Mouse (Mus musculus) macrophage (primary cell): ENCODE measurements around the gene Tmem266. TPM values are rescaled to one million over a fixed set of nuclear protein-coding genes. Genes with fewer than 3 reads are reported as not detected.

Source experiments
- H3K27ac ChIP-seq: fragments of 350-480 bp; formaldehyde crosslinking; 2 replicates; pipeline ENCODE4 v1.9.0; 2021
- H3K36me3 ChIP-seq: fragments of 350-480 bp; formaldehyde crosslinking; 2 replicates; pipeline ENCODE4 v1.9.0; 2021; ENCODE audit errors: inconsistent target
- H3K4me3 ChIP-seq: fragments of 350-480 bp; formaldehyde crosslinking; 2 replicates; pipeline ENCODE4 v1.9.0; 2021; ENCODE audit errors: inconsistent target
- H3K79me2 ChIP-seq: fragments of 350-480 bp; formaldehyde crosslinking; 2 replicates; pipeline ENCODE4 v1.9.0; 2021; ENCODE audit errors: inconsistent target
- WGBS: methylation state at CpG from one replicate; pipeline ENCODE4 v1.1.7; 2026; ENCODE audit warnings: inconsistent platforms; ENCODE audit not compliant: missing documents; 5-methylcytosine and 5-hydroxymethylcytosine counted together
- polyA plus RNA-seq: library from polyadenylated mRNA; stranded (reverse); fragments of 250-400 nt; gene quantifications from 3 replicates; pipeline ENCODE4 v1.2.4, GENCODE M21; 2018; ENCODE audit warnings: inconsistent platforms

Gene Tmem266
- polyA plus RNA-seq, 1 experiment from 2014 or later, result 0.10 TPM

- Histone ChIP-seq H3K4me3 (no peak overlapping the region), H3K79me2 (no peaks in the 10 kb centered on the region), H3K27ac (no peak overlapping the region), H3K36me3 (no peaks in the 10 kb centered on the region)
- 84% methylated on average over 8 of the region's 8 CpGs for WGBS
Observed at GRCm38 (mm10) chr9:55324085-55324484, 2.6 kb upstream of the Tmem266 start.

GRCm38 (mm10) chr9:55324516-55324915 is 2.2 kb upstream of the Tmem266 start:
- no peak overlapping the region for H3K4me3 ChIP-seq
- H3K79me2 ChIP-seq, result no peaks in the 10 kb centered on the region
- 62% methylated on average over 10 of the region's 10 CpGs for WGBS
- H3K27ac ChIP-seq, result no peak overlapping the region
- no peaks in the 10 kb centered on the region for H3K36me3 ChIP-seq

- no peak overlapping the region for H3K27ac ChIP-seq
- H3K79me2 ChIP-seq, result no peaks in the 10 kb centered on the region
- WGBS, result 100% methylated on average over 1 of the region's 1 CpGs
- no peak overlapping the region for H3K4me3 ChIP-seq
- H3K36me3 ChIP-seq, result no peaks in the 10 kb centered on the region
Observed at GRCm38 (mm10) chr9:55325061-55325460, 1.7 kb upstream of the Tmem266 start.

GRCm38 (mm10) chr9:55325564-55326514 is 874 bp upstream of the Tmem266 start:
- Histone ChIP-seq H3K27ac (no peak overlapping the region), H3K79me2 (no peaks in the 10 kb centered on the region), H3K36me3 (no peaks in the 10 kb centered on the region), H3K4me3 (peak overlapping the region; percentile 12; the same call in 1 of the 2 replicates)
- 9% methylated on average over 18 of the region's 18 CpGs for WGBS

- peak overlapping the region; percentile 31 for H3K4me3 ChIP-seq
- H3K36me3 ChIP-seq, result no peaks in the 10 kb centered on the region
- no peak overlapping the region for H3K27ac ChIP-seq
- no peaks in the 10 kb centered on the region for H3K79me2 ChIP-seq
- 4% methylated on average over 13 of the region's 13 CpGs for WGBS
Observed at GRCm38 (mm10) chr9:55327234-55327615, 512 bp downstream of the Tmem266 start.

GRCm38 (mm10) chr9:55328151-55328918 is 1.6 kb downstream of the Tmem266 start:
- WGBS, result 71% methylated on average over 14 of the region's 14 CpGs
- H3K79me2 ChIP-seq, result no peaks in the 10 kb centered on the region
- no peak overlapping the region for H3K4me3 ChIP-seq
- H3K36me3 ChIP-seq, result no peaks in the 10 kb centered on the region
- no peak overlapping the region for H3K27ac ChIP-seq

- Histone ChIP-seq H3K27ac (no peak overlapping the region), H3K4me3 (no peak overlapping the region), H3K79me2 (no peaks in the 10 kb centered on the region), H3K36me3 (no peaks in the 10 kb centered on the region)
- 96% methylated on average over 6 of the region's 6 CpGs for WGBS
Observed at GRCm38 (mm10) chr9:55329401-55329800, 2.7 kb downstream of the Tmem266 start.

GRCm38 (mm10) chr9:55332476-55332875 is 5.8 kb downstream of the Tmem266 start:
- H3K27ac ChIP-seq, result no peak overlapping the region
- 83% methylated on average over 5 of the region's 5 CpGs for WGBS

GRCm38 (mm10) chr9:55332949-55333348 is 6.2 kb downstream of the Tmem266 start:
- no peaks in the 10 kb centered on the region for H3K36me3 ChIP-seq
- no peak overlapping the region for H3K27ac ChIP-seq
- 59% methylated on average over 7 of the region's 7 CpGs for WGBS
- no peaks in the 10 kb centered on the region for H3K79me2 ChIP-seq
- H3K4me3 ChIP-seq, result no peak overlapping the region

More at GRCm38 (mm10) chr9:55332476-55332875, 5.8 kb downstream of the Tmem266 start:
- H3K4me3 ChIP-seq, result no peak overlapping the region
- H3K36me3 ChIP-seq, result no peaks in the 10 kb centered on the region
- no peaks in the 10 kb centered on the region for H3K79me2 ChIP-seq

GRCm38 (mm10) chr9:55344165-55344564 is 17.5 kb downstream of the Tmem266 start:
- no peaks in the 10 kb centered on the region for H3K36me3 ChIP-seq
- 81% methylated on average over 7 of the region's 7 CpGs for WGBS
- H3K27ac ChIP-seq, result no peak overlapping the region
- H3K4me3 ChIP-seq, result no peak overlapping the region
- no peaks in the 10 kb centered on the region for H3K79me2 ChIP-seq

- no peak overlapping the region for H3K27ac ChIP-seq
- H3K36me3 ChIP-seq, result no peaks in the 10 kb centered on the region
- no peaks in the 10 kb centered on the region for H3K79me2 ChIP-seq
- no peak overlapping the region for H3K4me3 ChIP-seq
- WGBS, result 98% methylated on average over 7 of the region's 7 CpGs
Observed at GRCm38 (mm10) chr9:55345332-55345731, 18.6 kb downstream of the Tmem266 start.

- Histone ChIP-seq H3K27ac (no peak overlapping the region), H3K36me3 (no peaks in the 10 kb centered on the region), H3K79me2 (no peaks in the 10 kb centered on the region), H3K4me3 (no peak overlapping the region)
- 87% methylated on average over 3 of the region's 3 CpGs for WGBS
Observed at GRCm38 (mm10) chr9:55348664-55349063, 22.0 kb downstream of the Tmem266 start.

GRCm38 (mm10) chr9:55354686-55355085 is 28.0 kb downstream of the Tmem266 start:
- no peaks in the 10 kb centered on the region for H3K79me2 ChIP-seq
- no peak overlapping the region for H3K27ac ChIP-seq
- WGBS, result 80% methylated on average over 3 of the region's 3 CpGs
- H3K36me3 ChIP-seq, result no peaks in the 10 kb centered on the region
- no peak overlapping the region for H3K4me3 ChIP-seq

GRCm38 (mm10) chr9:55355270-55355834 is 28.6 kb downstream of the Tmem266 start:
- 85% methylated on average over 8 of the region's 8 CpGs for WGBS
- H3K27ac ChIP-seq, result no peak overlapping the region
- no peak overlapping the region for H3K4me3 ChIP-seq
- no peaks in the 10 kb centered on the region for H3K79me2 ChIP-seq
- no peaks in the 10 kb centered on the region for H3K36me3 ChIP-seq
